Mouse (Mus musculus): ENCODE data around the gene Sbpl.

The Sbpl gene

DNA sequence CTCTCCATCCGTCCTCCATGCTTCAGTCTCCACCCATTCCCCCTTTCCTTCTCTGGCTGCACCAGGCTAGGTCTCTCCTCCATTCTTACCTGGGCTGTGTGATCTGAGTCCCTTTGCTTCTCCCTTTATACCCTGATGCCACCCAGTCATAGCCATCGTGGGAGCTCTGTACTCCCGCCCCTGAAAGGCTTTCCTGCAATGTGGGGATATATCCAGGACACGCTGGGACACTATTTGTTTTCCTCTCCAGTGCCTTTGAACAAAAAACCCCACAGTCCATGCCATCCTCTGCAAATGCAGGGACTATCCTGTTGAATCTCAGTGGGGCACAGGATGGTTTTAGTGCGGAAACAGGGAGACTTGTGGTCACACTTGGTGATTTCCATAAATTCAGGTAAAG, at the start of gene Sbpl:
TSS of gene Sbpl (minus strand) at position 101 of the 400 bp plus-strand sequence.
- H3K27me3 ChIP-seq (ENCODE audit: insufficient read depth, low read length): no peaks in the 10 kb centered on the region
- H3K9me3 ChIP-seq (ENCODE audit: low read length): no peaks in the 10 kb centered on the region
- H3K36me3 ChIP-seq (ENCODE audit: insufficient read depth, low read length): no peaks in the 10 kb centered on the region
- H3K4me1 ChIP-seq (replicated peaks; ENCODE audit: low read depth, low read length): peaks cover 12% of the 10 kb centered on the region
- H3K4me3 ChIP-seq (replicated peaks; ENCODE audit: low read length): no peak within 1 kb of the TSS
- TF ChIP-seq CTCF (conservative IDR thresholded peaks at IDR 0.05; ENCODE audit: low read length) (no peak), NANOG (IDR thresholded peaks at IDR 0.05; ENCODE audit: borderline replicate concordance, low read length) (no peak), POU5F1 (IDR thresholded peaks at IDR 0.05; ENCODE audit: borderline replicate concordance, low read length) (no peak)

DNA sequence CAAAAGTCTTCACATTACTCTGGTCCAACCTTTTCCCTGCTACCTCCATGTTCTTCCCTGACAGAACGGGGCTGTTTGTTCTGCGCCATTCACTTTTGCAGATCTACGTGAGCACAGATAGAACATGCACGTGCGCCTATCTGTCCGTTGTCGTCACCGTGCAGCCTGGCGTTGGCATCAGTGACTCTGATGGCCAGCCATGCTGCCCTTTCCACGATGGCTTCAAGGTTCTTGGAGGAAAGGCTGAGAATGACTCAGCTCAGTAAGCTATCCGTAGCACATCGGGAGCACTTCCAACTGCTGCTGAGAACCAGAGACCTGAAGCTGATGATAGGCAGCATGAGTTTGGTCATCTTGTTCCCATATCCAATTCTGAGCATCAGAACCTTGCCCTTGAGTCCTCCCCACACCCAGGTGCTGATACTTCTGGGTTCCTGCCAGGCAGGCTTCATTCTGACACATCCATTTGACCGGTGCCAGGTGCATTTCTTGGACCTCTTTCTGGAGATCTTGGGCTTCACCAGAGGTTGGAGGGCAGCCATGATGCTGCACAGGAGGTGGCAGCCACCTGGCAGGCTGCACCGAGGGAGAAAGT, 49.1 kb upstream of the Sbpl start:
- no peak for TF ChIP-seq POU5F1 (IDR thresholded peaks at IDR 0.05; ENCODE audit: borderline replicate concordance, low read length)
- no peak for TF ChIP-seq NANOG (IDR thresholded peaks at IDR 0.05; ENCODE audit: borderline replicate concordance, low read length)
- Histone ChIP-seq H3K27me3 (ENCODE audit: insufficient read depth, low read length) (peaks cover 14% of the 10 kb centered on the region; the same call in 1 of the 2 replicates), H3K4me1 (replicated peaks; ENCODE audit: low read depth, low read length) (peaks cover 27% of the 10 kb centered on the region), H3K36me3 (ENCODE audit: insufficient read depth, low read length) (no peaks in the 10 kb centered on the region), H3K9me3 (ENCODE audit: low read length) (no peaks in the 10 kb centered on the region), H3K4me3 (replicated peaks; ENCODE audit: low read length) (no peak overlapping the region)

DNA sequence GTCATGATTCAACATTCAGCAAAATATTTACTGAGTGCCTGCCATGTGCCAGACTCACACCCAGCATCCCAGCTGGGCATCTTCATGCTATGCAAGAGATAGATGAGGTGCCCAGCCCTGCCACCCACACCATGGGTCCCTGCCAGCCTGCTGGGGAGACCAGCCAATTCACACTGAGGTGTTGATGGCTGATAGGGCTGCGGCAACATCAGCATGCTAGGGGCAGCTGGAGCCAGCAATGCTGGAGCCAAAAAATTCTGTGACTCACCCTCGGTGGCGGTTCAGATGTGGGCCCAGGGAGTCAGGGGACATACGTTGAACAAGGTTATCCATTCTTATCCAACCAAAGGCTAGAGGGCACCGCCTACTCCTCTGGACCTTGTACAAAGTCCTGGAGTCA, 45.3 kb upstream of the Sbpl start:
- Histone ChIP-seq H3K4me3 (replicated peaks; ENCODE audit: low read length) (no peak overlapping the region), H3K36me3 (ENCODE audit: insufficient read depth, low read length) (no peaks in the 10 kb centered on the region), H3K9me3 (ENCODE audit: low read length) (0 out of 2 replicates have a peak, but pooled peaks cover 3% of the 10 kb centered on the region), H3K27me3 (ENCODE audit: insufficient read depth, low read length) (peaks cover 8% of the 10 kb centered on the region), H3K4me1 (replicated peaks; ENCODE audit: low read depth, low read length) (peaks cover 23% of the 10 kb centered on the region)
- TF ChIP-seq POU5F1 (IDR thresholded peaks at IDR 0.05; ENCODE audit: borderline replicate concordance, low read length): no peak
- no peak for TF ChIP-seq NANOG (IDR thresholded peaks at IDR 0.05; ENCODE audit: borderline replicate concordance, low read length)
- TF ChIP-seq CTCF (conservative IDR thresholded peaks at IDR 0.05; ENCODE audit: low read length): no peak

DNA sequence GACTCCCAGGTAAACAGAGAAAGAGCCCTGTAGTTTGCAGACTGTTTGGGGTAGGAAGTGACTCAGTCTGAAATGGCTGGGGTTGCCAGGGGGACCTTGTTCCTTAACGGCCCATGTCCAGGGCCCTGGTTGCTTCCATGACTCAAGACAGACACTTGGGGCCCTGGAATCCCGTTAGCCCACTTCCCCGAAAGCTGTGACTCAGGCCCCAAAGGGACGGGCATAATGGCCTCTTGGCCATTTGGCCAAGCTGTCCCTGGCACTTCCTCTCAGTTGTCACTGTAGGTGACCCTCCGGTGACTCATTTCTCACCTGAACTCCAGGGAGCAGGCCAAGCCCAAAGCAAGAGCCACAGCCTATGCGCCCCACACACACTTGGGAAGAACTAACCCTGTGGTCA, 43.3 kb upstream of the Sbpl start:
- H3K27me3 ChIP-seq (ENCODE audit: insufficient read depth, low read length): peaks cover 21% of the 10 kb centered on the region
- H3K4me3 ChIP-seq (replicated peaks; ENCODE audit: low read length): no peak overlapping the region
- H3K4me1 ChIP-seq (replicated peaks; ENCODE audit: low read depth, low read length): peaks cover 29% of the 10 kb centered on the region
- no peak for TF ChIP-seq CTCF (conservative IDR thresholded peaks at IDR 0.05; ENCODE audit: low read length)
- H3K36me3 ChIP-seq (ENCODE audit: insufficient read depth, low read length): no peaks in the 10 kb centered on the region
- H3K9me3 ChIP-seq (ENCODE audit: low read length): 0 out of 2 replicates have a peak, but pooled peaks cover 3% of the 10 kb centered on the region

DNA sequence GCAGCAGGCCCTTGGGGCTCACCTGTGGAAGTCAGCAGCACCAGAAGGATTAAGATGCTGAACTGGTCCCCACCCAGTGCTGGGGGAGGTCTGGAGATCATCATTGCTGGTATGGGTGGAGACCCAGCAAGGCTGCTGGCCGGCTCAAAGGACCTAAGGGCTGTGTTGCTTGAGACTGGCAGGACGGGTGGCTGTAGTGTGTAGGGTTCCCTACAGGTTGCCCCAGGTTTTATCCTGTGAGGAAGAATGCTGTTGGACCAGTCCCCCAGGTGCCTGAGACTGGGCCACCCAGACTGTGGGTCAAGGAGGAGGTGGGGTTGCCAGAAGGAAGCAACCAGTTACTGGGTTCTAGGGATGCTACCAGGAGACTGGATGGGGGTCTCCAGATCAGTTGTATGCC, 42.8 kb upstream of the Sbpl start, which contains the start of gene Prss22:
TSS of gene Prss22 (minus strand) at position 200 of the 400 bp plus-strand sequence.
- TF ChIP-seq POU5F1 (IDR thresholded peaks at IDR 0.05; ENCODE audit: borderline replicate concordance, low read length): no peak
- no peak for TF ChIP-seq CTCF (conservative IDR thresholded peaks at IDR 0.05; ENCODE audit: low read length)
- no peak for TF ChIP-seq NANOG (IDR thresholded peaks at IDR 0.05; ENCODE audit: borderline replicate concordance, low read length)
- H3K9me3 ChIP-seq (ENCODE audit: low read length): 0 out of 2 replicates have a peak, but pooled peaks cover 3% of the 10 kb centered on the region

DNA sequence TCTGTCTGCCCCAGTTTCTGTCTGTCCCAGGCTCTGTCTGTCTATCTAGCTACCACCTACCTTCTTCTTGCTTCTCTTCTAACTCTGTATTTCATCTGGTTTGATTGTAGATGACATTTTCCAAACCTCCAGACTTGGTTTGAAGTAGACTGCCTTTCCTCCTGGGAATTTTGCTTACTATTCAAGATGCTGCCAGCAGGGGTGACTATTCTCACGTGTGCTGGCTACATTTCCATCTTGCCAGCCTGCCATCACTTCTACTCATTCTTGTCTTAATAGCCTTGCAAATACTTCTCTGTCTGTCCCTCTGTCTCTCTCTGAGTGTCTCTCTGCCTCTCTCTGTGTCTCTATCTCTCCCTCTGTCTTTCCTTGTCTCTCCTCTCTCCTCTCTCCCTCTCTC, 40.3 kb upstream of the Sbpl start:
- H3K9me3 ChIP-seq (ENCODE audit: low read length): 0 out of 2 replicates have a peak, but pooled peaks cover 3% of the 10 kb centered on the region
- TF ChIP-seq CTCF (conservative IDR thresholded peaks at IDR 0.05; ENCODE audit: low read length) (no peak), POU5F1 (IDR thresholded peaks at IDR 0.05; ENCODE audit: borderline replicate concordance, low read length) (no peak), NANOG (IDR thresholded peaks at IDR 0.05; ENCODE audit: borderline replicate concordance, low read length) (no peak)
- H3K4me3 ChIP-seq (replicated peaks; ENCODE audit: low read length): no peak overlapping the region
- H3K27me3 ChIP-seq (ENCODE audit: insufficient read depth, low read length): peaks cover 18% of the 10 kb centered on the region
- H3K36me3 ChIP-seq (ENCODE audit: insufficient read depth, low read length): no peaks in the 10 kb centered on the region
- H3K4me1 ChIP-seq (replicated peaks; ENCODE audit: low read depth, low read length): peaks cover 46% of the 10 kb centered on the region

More for the DNA sequence above, 42.8 kb upstream of the Sbpl start, which contains the start of gene Prss22:
- Histone ChIP-seq H3K4me3 (replicated peaks; ENCODE audit: low read length) (no peak within 1 kb of the TSS), H3K27me3 (ENCODE audit: insufficient read depth, low read length) (peaks cover 21% of the 10 kb centered on the region), H3K4me1 (replicated peaks; ENCODE audit: low read depth, low read length) (peaks cover 33% of the 10 kb centered on the region), H3K36me3 (ENCODE audit: insufficient read depth, low read length) (no peaks in the 10 kb centered on the region)

DNA sequence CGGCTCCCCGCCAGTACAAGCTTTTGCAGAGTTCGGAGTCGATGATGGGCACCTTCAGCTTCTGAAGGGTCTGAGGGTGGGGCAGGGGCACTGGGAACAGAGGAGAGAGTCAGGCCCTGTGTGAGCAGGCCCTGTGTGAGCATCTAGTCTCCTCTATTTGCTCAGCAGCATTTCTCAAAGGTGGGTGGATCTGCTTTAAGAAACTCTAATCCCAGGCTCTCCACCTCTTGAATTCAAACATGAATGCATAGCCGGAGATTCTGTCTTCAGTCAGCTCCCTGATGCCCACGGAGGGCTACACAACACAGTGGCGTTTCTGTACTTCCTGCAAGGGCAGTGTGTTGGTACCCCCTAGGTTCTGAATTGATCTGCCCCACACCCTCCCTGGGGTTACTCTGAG, 39.6 kb upstream of the Sbpl start:
- Histone ChIP-seq H3K4me3 (replicated peaks; ENCODE audit: low read length) (no peak overlapping the region), H3K9me3 (ENCODE audit: low read length) (0 out of 2 replicates have a peak, but pooled peaks cover 3% of the 10 kb centered on the region), H3K27me3 (ENCODE audit: insufficient read depth, low read length) (peaks cover 20% of the 10 kb centered on the region), H3K36me3 (ENCODE audit: insufficient read depth, low read length) (no peaks in the 10 kb centered on the region), H3K4me1 (replicated peaks; ENCODE audit: low read depth, low read length) (peaks cover 53% of the 10 kb centered on the region)
- TF ChIP-seq CTCF (conservative IDR thresholded peaks at IDR 0.05; ENCODE audit: low read length) (no peak), NANOG (IDR thresholded peaks at IDR 0.05; ENCODE audit: borderline replicate concordance, low read length) (no peak), POU5F1 (IDR thresholded peaks at IDR 0.05; ENCODE audit: borderline replicate concordance, low read length) (no peak)

DNA sequence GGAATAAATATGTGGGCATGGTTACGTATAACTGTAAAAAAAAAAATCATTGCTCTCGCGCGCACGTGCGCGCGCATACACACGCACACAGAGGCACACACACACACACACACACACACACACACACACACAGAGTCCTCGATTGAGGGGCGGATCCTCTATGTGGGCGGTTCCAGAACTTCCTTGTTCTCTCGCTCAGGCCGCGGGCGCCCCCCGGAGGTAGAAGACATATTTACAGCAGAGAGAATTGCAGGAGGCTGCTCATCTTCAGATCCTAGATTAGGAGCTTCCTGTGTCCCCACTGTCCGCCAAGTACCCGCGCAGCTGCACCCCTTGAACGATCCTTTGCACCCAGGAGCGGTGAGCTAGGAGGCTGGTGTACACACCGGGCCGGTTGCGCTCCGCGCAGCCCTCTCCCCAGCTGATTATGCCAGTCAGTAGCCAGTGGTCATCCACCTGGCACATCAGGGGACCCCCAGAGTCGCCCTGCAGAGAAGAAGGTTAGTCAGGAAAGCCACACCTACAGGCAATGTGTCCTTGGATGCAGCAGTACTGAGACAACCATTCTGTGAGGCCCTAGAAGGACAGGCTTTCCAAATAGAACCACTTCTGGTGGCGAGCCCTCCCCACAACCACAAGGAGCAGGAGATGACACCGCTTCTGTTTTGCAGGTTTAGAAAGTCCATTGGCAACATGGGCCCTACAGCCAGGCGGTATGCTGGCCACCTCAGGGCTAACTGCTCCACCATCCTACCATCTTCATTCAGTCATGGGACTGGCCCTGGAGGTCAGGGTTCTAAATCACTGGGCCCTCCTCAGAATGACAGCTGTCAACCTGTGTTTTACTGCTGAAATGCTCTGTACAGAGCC, 38.7 kb upstream of the Sbpl start:
- Histone ChIP-seq H3K36me3 (ENCODE audit: insufficient read depth, low read length) (no peaks in the 10 kb centered on the region), H3K4me3 (replicated peaks; ENCODE audit: low read length) (peak overlapping the region; percentile 55), H3K27me3 (ENCODE audit: insufficient read depth, low read length) (peaks cover 22% of the 10 kb centered on the region), H3K9me3 (ENCODE audit: low read length) (0 out of 2 replicates have a peak, but pooled peaks cover 3% of the 10 kb centered on the region), H3K4me1 (replicated peaks; ENCODE audit: low read depth, low read length) (peaks cover 48% of the 10 kb centered on the region)
- TF ChIP-seq CTCF (conservative IDR thresholded peaks at IDR 0.05; ENCODE audit: low read length) (peak; percentile 51), NANOG (IDR thresholded peaks at IDR 0.05; ENCODE audit: borderline replicate concordance, low read length) (no peak)

Data from E14TG2a.4 (cell line).